Mouse (Mus musculus) kidney, adult 2 months (tissue): ENCODE results near the gene Mdga2.

Experiments used
- CTCF ChIP-seq: fragments of 200-500 bp; conservative IDR thresholded peaks from 2 replicates; pipeline ENCODE4 v1.5.1; 2011; ENCODE audit warnings: low read depth, mild to moderate bottlenecking, control low read depth, low read length, moderate library complexity, mixed read lengths; ENCODE audit not compliant: insufficient read depth, insufficient read length
- POLR2A ChIP-seq: fragments of 200-500 bp; IDR thresholded peaks from one replicate; pipeline ENCODE4 v1.6.1; 2011; ENCODE audit warnings: low read depth, low read length, control low read depth

- TF ChIP-seq CTCF (no peak), POLR2A (no peak)
Observed at GRCm38 (mm10) chr12:67156569-67157237, 65.6 kb downstream of the Mdga2 start.
